Mouse (Mus musculus): ENCODE data around the gene Dnajc3. TPM values are rescaled to one million over a fixed set of nuclear protein-coding genes. Genes with fewer than 3 reads are reported as not detected.

The Dnajc3 gene
- total and polyA plus RNA-seq, 3 experiments = 29.0 to 40.6 (median 31.6) TPM

- no peak overlapping the region for H3K27ac ChIP-seq (ENCODE audit: insufficient read depth, low read depth)
- DNase-seq (ENCODE audit: extremely low read depth) = no peak
- H3K4me1 ChIP-seq (ENCODE audit: control insufficient read depth in 1 of 2, insufficient read depth in 2 of 2) = peaks cover 5 to 12% of the 10 kb centered on the region in 2 experiments
- no peak overlapping the region for H3K9ac ChIP-seq (ENCODE audit: insufficient read depth, low read depth)
- dilution Hi-C loops (cut with MboI; ENCODE audit: extremely low pct_ligation_motif_present, extremely low pct_unique_long_range_greater_than_20kb, low sequenced_read_pairs) = no loop called here
- in situ Hi-C loops (cut with MboI; ENCODE audit: low pct_ligation_motif_present, low pct_unique_long_range_greater_than_20kb, low sequenced_read_pairs) = no loop called here
- H3K4me3 ChIP-seq (replicated peaks in 1 of 3; ENCODE audit: low read depth in 2 of 3, low read length in 2 of 3, poor library complexity in 1 of 3) = no peak overlapping the region
- no peak overlapping the region for H3K4me2 ChIP-seq (ENCODE audit: insufficient read depth, low read depth, poor library complexity, severe bottlenecking)
- H3K79me2 ChIP-seq (replicated peaks; ENCODE audit: control insufficient read depth, extremely low read depth, insufficient read depth, poor library complexity, severe bottlenecking) = no peaks in the 10 kb centered on the region
- no peak for TF ChIP-seq NELFE (IDR thresholded peaks at IDR 0.05; ENCODE audit: low read depth, low read length)
- no peak for TF ChIP-seq MEF2A (IDR thresholded peaks at IDR 0.05; ENCODE audit: borderline replicate concordance, low read depth, low read length)
- no peak for TF ChIP-seq CTCF (conservative IDR thresholded peaks at IDR 0.05 in 1 of 2, IDR thresholded peaks at IDR 0.05 in 1 of 2; ENCODE audit: low read depth in 2 of 2, low read length in 2 of 2)
- TF ChIP-seq ELF1 (IDR thresholded peaks at IDR 0.05; ENCODE audit: low read depth, low read length) = no peak
- TF ChIP-seq GABPA (IDR thresholded peaks at IDR 0.05; ENCODE audit: insufficient replicate concordance, low read depth, low read length) = no peak
- TF ChIP-seq MXI1 (IDR thresholded peaks at IDR 0.05; ENCODE audit: low read depth, low read length) = no peak
- TF ChIP-seq MAFK (IDR thresholded peaks at IDR 0.05; ENCODE audit: insufficient replicate concordance, low read length) = no peak
- peaks cover 0 to 3% of the 10 kb centered on the region in 2 experiments for H3K36me3 ChIP-seq (replicated peaks in 1 of 2; ENCODE audit: control insufficient read depth in 1 of 2, insufficient read depth in 1 of 2, low read length in 1 of 2)
- no peaks in the 10 kb centered on the region for H3K27me3 ChIP-seq (replicated peaks)
- H3K9me3 ChIP-seq (replicated peaks; ENCODE audit: low read length) = no peaks in the 10 kb centered on the region
Observed at GRCm38 (mm10) chr14:118907592-118907991, 30.2 kb upstream of the Dnajc3 start.

- dilution Hi-C loops (cut with MboI; ENCODE audit: extremely low pct_ligation_motif_present, extremely low pct_unique_long_range_greater_than_20kb, low sequenced_read_pairs) (no loop called here), in situ Hi-C loops (cut with MboI; ENCODE audit: low pct_ligation_motif_present, low pct_unique_long_range_greater_than_20kb, low sequenced_read_pairs) (loop anchor here (10.0 kb wide), 1 partner anchor 85 kb away; no protein-coding TSS in a partner anchor)
- peaks cover 0 to 3% of the 10 kb centered on the region in 2 experiments for H3K36me3 ChIP-seq (replicated peaks in 1 of 2; ENCODE audit: control insufficient read depth in 1 of 2, insufficient read depth in 1 of 2, low read length in 1 of 2)
- no peak overlapping the region for H3K4me3 ChIP-seq (replicated peaks in 1 of 3; ENCODE audit: low read depth in 2 of 3, low read length in 2 of 3, poor library complexity in 1 of 3)
- DNase-seq (ENCODE audit: extremely low read depth) = no peak
- H3K27ac ChIP-seq (ENCODE audit: insufficient read depth, low read depth) = no peak overlapping the region
- no peak for TF ChIP-seq CTCF (conservative IDR thresholded peaks at IDR 0.05 in 1 of 2, IDR thresholded peaks at IDR 0.05 in 1 of 2; ENCODE audit: low read depth in 2 of 2, low read length in 2 of 2)
- TF ChIP-seq MYC (IDR thresholded peaks at IDR 0.05; ENCODE audit: low read depth, low read length) = no peak
- TF ChIP-seq ETS1 (conservative IDR thresholded peaks at IDR 0.05; ENCODE audit: low read depth, low read length) = no peak
- no peak for TF ChIP-seq MEF2A (IDR thresholded peaks at IDR 0.05; ENCODE audit: borderline replicate concordance, low read depth, low read length)
- TF ChIP-seq E2F4 (IDR thresholded peaks at IDR 0.05; ENCODE audit: insufficient replicate concordance, low read depth, low read length) = no peak
- no peak for TF ChIP-seq ZC3H11A (IDR thresholded peaks at IDR 0.05; ENCODE audit: low read depth, low read length)
- no peak for TF ChIP-seq CHD2 (IDR thresholded peaks at IDR 0.05; ENCODE audit: low read length)
- TF ChIP-seq RCOR1 (conservative IDR thresholded peaks at IDR 0.05; ENCODE audit: low read depth, low read length) = no peak
- no peak for TF ChIP-seq GABPA (IDR thresholded peaks at IDR 0.05; ENCODE audit: insufficient replicate concordance, low read depth, low read length)
- TF ChIP-seq MAFK (IDR thresholded peaks at IDR 0.05; ENCODE audit: insufficient replicate concordance, low read length) = no peak
- no peak for TF ChIP-seq USF2 (conservative IDR thresholded peaks at IDR 0.05; ENCODE audit: low read depth, low read length)
- no peak for TF ChIP-seq BHLHE40 (IDR thresholded peaks at IDR 0.05; ENCODE audit: low read depth, low read length)
- no peak for TF ChIP-seq UBTF (IDR thresholded peaks at IDR 0.05; ENCODE audit: low read depth, low read length)
- TF ChIP-seq MXI1 (IDR thresholded peaks at IDR 0.05; ENCODE audit: low read depth, low read length) = no peak
- no peak for TF ChIP-seq MAZ (IDR thresholded peaks at IDR 0.05; ENCODE audit: low read depth, low read length)
- H3K9ac ChIP-seq (ENCODE audit: insufficient read depth, low read depth) = no peak overlapping the region
- H3K27me3 ChIP-seq (replicated peaks) = no peaks in the 10 kb centered on the region
- H3K4me2 ChIP-seq (ENCODE audit: insufficient read depth, low read depth, poor library complexity, severe bottlenecking) = peak overlapping the region; percentile 74
- H3K9me3 ChIP-seq (replicated peaks; ENCODE audit: low read length) = no peaks in the 10 kb centered on the region
- no peaks in the 10 kb centered on the region for H3K79me2 ChIP-seq (replicated peaks; ENCODE audit: control insufficient read depth, extremely low read depth, insufficient read depth, poor library complexity, severe bottlenecking)
- H3K4me1 ChIP-seq (ENCODE audit: control insufficient read depth in 1 of 2, insufficient read depth in 2 of 2) = peaks cover 5 to 20% of the 10 kb centered on the region in 2 experiments
Observed at GRCm38 (mm10) chr14:118909872-118910271, 27.9 kb upstream of the Dnajc3 start.
